Mouse (Mus musculus): ENCODE data around the gene Arpc1b. TPM values are rescaled to one million over a fixed set of nuclear protein-coding genes. Genes with fewer than 3 reads are reported as not detected.
"Not testable (repeated sequence)": the region's sequence is repeated elsewhere in the genome, so short reads cannot be mapped to it uniquely, and the experiment has no call there.

Arpc1b gene
- total RNA-seq (2014; fragmentation: Nextera tagmentation) (54.0 and 68.8 TPM in 2 replicates), total RNA-seq (2017) (23.7 and 35.9 TPM in 2 replicates)

DNA sequence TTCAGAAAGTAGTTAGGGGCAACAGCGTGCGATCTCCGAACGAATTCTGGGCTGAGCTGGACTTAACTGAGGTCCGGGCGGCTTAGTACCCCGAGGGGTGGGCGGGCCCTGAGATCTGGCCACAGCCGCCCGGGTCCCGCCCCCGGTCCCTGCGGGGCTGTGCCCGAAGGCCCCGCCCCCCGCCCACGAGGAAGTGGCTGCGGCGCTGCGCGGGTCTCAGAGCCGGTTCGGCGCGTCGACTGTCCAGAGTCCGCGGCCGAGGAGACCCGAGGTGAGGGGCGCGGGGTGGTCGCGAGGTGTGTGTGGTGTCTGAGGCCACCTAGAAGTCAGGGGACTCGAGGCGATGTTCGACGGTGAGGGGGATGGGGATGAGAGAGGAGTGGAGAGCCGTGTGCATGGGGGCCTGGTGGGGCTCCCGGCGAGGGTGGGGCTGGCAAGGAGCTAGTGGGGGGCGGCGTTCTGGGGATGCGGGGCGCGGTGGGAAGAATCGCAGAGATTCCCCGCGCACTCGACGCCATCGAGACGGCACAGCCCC lies at the start of gene Arpc1b:
Gene Arpc1b (plus strand): TSS at position 145 of the 535 bp plus-strand sequence.
- peak; percentile 31; the same call in 1 of the 2 replicates for ATAC-seq (replicated peaks; ENCODE audit: low FRiP score, low TSS enrichment, poor library complexity, severe bottlenecking)

- no peak for ATAC-seq (replicated peaks; ENCODE audit: low FRiP score, low TSS enrichment, poor library complexity, severe bottlenecking)
These were observed 49.2 kb upstream of the Arpc1b start for GRCm38 (mm10) chr5:145064765-145065340.

DNA sequence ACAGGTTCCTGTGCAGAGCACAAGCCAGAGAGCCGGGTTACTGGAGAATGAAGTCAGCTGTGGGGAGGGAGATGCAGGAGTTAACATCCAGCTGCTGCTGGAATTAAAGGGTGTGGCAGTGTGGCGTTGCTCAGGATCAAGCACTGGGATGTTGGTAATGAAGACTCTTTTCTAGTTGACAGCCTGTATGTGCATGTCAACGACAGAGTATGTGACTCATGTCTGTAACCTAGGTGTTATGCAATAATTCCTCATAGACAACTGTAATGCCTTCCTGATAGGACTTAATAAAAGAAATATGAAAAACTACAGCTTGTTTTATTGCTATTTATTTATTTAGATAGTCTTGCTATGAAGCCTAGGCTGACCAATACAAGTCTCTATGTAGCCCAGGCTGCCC lies 45.2 kb upstream of the Arpc1b start:
- ATAC-seq (replicated peaks; ENCODE audit: low FRiP score, low TSS enrichment, poor library complexity, severe bottlenecking) = no peak

- ATAC-seq (replicated peaks; ENCODE audit: low FRiP score, low TSS enrichment, poor library complexity, severe bottlenecking) = peak; percentile 88
These were observed 44.3 kb upstream of the Arpc1b start for GRCm38 (mm10) chr5:145069707-145070106.

- ATAC-seq (replicated peaks; ENCODE audit: low FRiP score, low TSS enrichment, poor library complexity, severe bottlenecking) = peak; percentile 49; the same call in 1 of the 2 replicates
These were observed 42.7 kb upstream of the Arpc1b start for GRCm38 (mm10) chr5:145071342-145071741.

DNA sequence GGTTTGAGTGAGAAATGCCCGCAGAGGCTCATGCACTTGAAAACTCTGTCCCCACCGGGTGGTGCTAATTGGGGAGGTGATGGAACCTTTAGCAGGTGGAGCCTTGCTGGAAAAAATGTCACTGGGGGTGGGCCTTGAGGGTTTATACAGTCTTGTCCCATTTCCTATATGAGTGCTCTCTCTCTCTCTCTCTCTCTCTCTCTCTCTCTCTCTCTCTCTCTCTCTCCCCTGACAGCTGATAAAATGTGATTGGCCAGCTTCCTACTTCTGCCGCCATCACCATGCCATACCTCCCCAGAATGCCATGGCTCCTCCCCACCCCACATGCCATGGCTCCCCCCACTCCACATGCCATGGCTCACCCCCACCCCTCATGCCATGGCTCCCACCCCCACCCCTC lies 38.9 kb upstream of the Arpc1b start:
- ATAC-seq (replicated peaks; ENCODE audit: low FRiP score, low TSS enrichment, poor library complexity, severe bottlenecking) = no peak

DNA sequence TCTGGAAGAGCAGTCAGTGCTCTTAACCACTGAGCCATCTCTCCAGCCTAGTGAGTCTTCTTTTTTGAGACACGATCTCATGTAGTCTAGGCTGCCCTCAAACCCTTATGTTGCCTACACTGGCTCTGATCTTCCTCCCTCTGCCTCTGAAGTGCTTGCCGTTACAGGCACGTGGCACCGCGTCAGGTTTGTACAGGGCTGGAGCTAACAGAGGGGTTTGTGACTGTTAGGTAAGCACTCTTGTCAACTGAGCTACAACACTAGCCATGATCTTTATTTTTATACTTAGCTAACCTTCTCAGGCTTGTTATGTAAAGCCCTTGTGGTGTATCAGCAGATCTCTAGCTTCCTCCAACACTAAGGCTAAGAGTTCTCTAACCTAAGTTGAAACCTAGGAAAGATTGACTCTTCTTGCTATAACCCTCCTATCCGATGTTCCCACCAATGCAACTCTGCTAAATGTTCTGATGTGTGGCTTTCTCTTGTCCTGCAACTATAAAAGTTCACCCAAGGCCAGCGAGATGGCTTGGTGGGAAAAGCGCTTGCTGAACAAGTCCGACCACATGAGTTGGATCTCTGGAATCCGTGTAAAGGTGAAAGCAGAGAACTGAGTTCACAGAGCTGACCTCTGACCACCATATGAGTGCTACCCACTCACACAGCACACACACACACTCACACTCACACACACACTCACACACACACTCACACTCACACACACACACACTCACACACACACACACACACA lies 32.0 kb upstream of the Arpc1b start:
- no peak for ATAC-seq (replicated peaks; ENCODE audit: low FRiP score, low TSS enrichment, poor library complexity, severe bottlenecking)

GRCm38 (mm10) chr5:145083201-145083600 lies 30.8 kb upstream of the Arpc1b start:
- ATAC-seq (replicated peaks; ENCODE audit: low FRiP score, low TSS enrichment, poor library complexity, severe bottlenecking) = not testable (repeated sequence)

DNA sequence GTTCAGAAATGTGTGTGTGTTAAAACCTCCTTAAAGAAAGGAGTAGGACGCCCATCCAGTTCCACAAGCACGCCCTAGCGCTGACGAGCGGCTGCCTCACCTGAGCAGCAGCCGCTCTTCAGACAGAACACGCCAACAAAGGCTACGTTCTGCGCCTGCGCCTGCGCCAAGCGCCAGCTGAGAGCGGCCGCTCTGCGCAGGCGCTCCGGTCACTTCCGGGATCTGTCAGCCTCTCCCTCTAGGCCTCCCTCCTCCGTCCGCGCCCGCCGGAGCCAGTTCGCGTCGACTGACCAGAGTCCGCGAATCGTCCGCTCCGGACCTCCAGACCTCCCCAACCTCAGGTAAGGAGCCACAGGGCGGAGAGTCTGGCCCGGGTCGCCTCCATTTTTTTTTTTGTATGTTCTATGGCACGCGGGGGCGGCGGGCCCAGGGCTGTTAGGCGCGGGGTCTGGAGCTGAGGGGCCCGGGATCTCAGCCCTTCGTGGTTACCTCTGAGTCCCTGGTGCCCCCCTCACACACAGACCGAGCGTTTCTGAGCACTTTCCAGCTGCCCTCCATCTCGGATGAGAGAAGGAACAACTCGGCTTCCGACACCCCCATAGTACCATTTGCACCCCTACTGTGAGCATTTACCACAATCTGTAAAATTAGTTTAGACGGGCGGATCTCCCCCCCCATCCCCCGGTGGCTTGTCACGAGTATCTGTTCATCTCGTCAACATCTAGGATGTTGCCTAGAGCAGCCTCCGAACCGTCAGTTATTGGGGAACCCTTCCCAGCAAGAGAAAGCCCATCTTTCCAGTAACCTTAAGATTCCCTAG lies 30.2 kb upstream of the Arpc1b start, which contains the start of the genes Arpc1a and Kpna7:
Gene Arpc1a (plus strand): TSS at position 199 of the 820 bp plus-strand sequence.
Gene Kpna7 (minus strand): TSS at position 399 of the 820 bp plus-strand sequence.
- ATAC-seq (replicated peaks; ENCODE audit: low FRiP score, low TSS enrichment, poor library complexity, severe bottlenecking) = peak; percentile 96

GRCm38 (mm10) chr5:145084822-145085221 lies 29.2 kb upstream of the Arpc1b start:
- 0 out of 2 replicates have a peak, but pooled peaks have one; percentile 3 for ATAC-seq (replicated peaks; ENCODE audit: low FRiP score, low TSS enrichment, poor library complexity, severe bottlenecking)

DNA sequence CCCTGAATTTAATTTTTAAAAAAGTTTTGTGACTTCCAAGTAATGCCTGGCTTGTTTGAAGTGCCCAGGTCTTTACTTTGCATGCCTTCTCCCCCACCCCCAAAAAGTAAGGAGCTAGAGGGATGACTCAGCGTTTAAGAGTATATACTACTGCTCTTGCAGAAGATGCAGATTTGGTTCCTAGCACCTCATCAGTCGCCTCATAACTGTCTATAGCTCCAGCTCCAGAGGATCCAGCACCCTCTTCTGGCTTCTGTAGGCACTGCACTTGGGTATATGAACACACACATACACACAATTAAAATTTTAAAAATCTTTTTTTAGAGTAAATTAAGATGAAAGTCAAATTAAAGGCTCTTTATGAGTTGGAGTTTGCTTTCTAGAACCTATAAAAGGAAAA lies 25.8 kb upstream of the Arpc1b start:
- no peak for ATAC-seq (replicated peaks; ENCODE audit: low FRiP score, low TSS enrichment, poor library complexity, severe bottlenecking)

- peak; percentile 43 for ATAC-seq (replicated peaks; ENCODE audit: low FRiP score, low TSS enrichment, poor library complexity, severe bottlenecking)
These were observed 24.1 kb upstream of the Arpc1b start for GRCm38 (mm10) chr5:145089878-145090277.

- ATAC-seq (replicated peaks; ENCODE audit: low FRiP score, low TSS enrichment, poor library complexity, severe bottlenecking) = no peak
These were observed 17.8 kb upstream of the Arpc1b start for GRCm38 (mm10) chr5:145096195-145096594.

DNA sequence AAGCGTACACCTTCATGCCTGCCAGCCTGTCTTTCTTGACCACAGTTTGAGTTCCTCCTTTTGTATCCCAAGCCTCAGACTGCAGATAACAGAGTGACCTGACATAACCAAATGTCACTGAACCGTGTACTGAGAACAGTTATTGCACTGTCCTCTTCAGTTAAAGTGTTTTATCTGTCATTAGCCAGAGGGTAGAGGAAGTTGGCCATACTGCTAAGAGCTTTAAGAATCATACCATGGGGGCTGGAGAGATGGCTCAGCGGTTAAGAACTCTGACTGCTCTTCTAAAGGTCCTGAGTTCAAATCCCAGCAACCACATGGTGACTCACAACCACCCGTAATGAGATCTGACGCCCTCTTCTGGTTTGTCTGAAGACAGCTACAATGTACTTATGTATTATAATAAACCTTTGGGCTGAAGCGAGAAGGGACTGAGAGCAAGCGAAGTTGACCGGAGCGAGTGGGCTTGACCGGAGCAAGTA lies 15.6 kb upstream of the Arpc1b start:
- peak; percentile 52 for ATAC-seq (replicated peaks; ENCODE audit: low FRiP score, low TSS enrichment, poor library complexity, severe bottlenecking)

- no peak for ATAC-seq (replicated peaks; ENCODE audit: low FRiP score, low TSS enrichment, poor library complexity, severe bottlenecking)
These were observed 13.1 kb upstream of the Arpc1b start for GRCm38 (mm10) chr5:145100960-145101359.

GRCm38 (mm10) chr5:145101451-145101850 lies 12.6 kb upstream of the Arpc1b start:
- not testable (repeated sequence) for ATAC-seq (replicated peaks; ENCODE audit: low FRiP score, low TSS enrichment, poor library complexity, severe bottlenecking)

- no peak for ATAC-seq (replicated peaks; ENCODE audit: low FRiP score, low TSS enrichment, poor library complexity, severe bottlenecking)
These were observed 11.3 kb upstream of the Arpc1b start for GRCm38 (mm10) chr5:145102706-145103105.

- ATAC-seq (replicated peaks; ENCODE audit: low FRiP score, low TSS enrichment, poor library complexity, severe bottlenecking) = no peak
These were observed 9.7 kb upstream of the Arpc1b start for GRCm38 (mm10) chr5:145104328-145104727.

GRCm38 (mm10) chr5:145105694-145106275 lies 8.2 kb upstream of the Arpc1b start:
- no peak for ATAC-seq (replicated peaks; ENCODE audit: low FRiP score, low TSS enrichment, poor library complexity, severe bottlenecking)

All from megakaryocyte-erythroid progenitor cell, adult 5-6 weeks (primary cell).